Mouse (Mus musculus): Measurements from ENCODE around the gene Strbp. TPM values are rescaled to one million over a fixed set of nuclear protein-coding genes. Genes with fewer than 3 reads are reported as not detected.

Strbp gene
- total and polyA plus RNA-seq, 3 experiments = 38.4 to 61.8 (median 48.5) TPM

GRCm38 (mm10) chr2:37689064-37689615 is 14.5 kb downstream of the Strbp start:
- no peak for DNase-seq (ENCODE audit: extremely low read depth)
- TF ChIP-seq CTCF (conservative IDR thresholded peaks at IDR 0.05 in 1 of 2, IDR thresholded peaks at IDR 0.05 in 1 of 2; ENCODE audit: low read depth in 2 of 2, low read length in 2 of 2) (peak in 1 of 2 experiments; percentile 36; a peak in 2 of 4 replicates), NRF1 (IDR thresholded peaks at IDR 0.05; ENCODE audit: low read depth, low read length) (no peak), USF2 (conservative IDR thresholded peaks at IDR 0.05; ENCODE audit: low read depth, low read length) (no peak), EP300 (IDR thresholded peaks at IDR 0.05; ENCODE audit: low read length) (no peak), POLR2A (IDR thresholded peaks at IDR 0.05; ENCODE audit: low read depth, low read length) (no peak)
- H3K4me2 ChIP-seq (ENCODE audit: insufficient read depth, low read depth, poor library complexity, severe bottlenecking) = no peak overlapping the region
- peaks cover 27% of the 10 kb centered on the region for H3K79me2 ChIP-seq (replicated peaks; ENCODE audit: control insufficient read depth, extremely low read depth, insufficient read depth, poor library complexity, severe bottlenecking)
- dilution Hi-C loops (cut with MboI; ENCODE audit: extremely low pct_ligation_motif_present, extremely low pct_unique_long_range_greater_than_20kb, low sequenced_read_pairs) = no loop called here
- H3K9me3 ChIP-seq (replicated peaks; ENCODE audit: low read length) = peaks cover 2% of the 10 kb centered on the region
- H3K27me3 ChIP-seq (replicated peaks) = no peaks in the 10 kb centered on the region
- H3K9ac ChIP-seq (ENCODE audit: insufficient read depth, low read depth) = no peak overlapping the region
- H3K4me1 ChIP-seq (ENCODE audit: control insufficient read depth in 1 of 2, insufficient read depth in 2 of 2) = peaks cover 0 to 2% of the 10 kb centered on the region in 2 experiments; a peak in 1 of 4 replicates
- in situ Hi-C loops (cut with MboI; ENCODE audit: low pct_ligation_motif_present, low pct_unique_long_range_greater_than_20kb, low sequenced_read_pairs) = no loop called here
- H3K4me3 ChIP-seq (replicated peaks in 1 of 3; ENCODE audit: low read depth in 2 of 3, low read length in 2 of 3, poor library complexity in 1 of 3) = no peak overlapping the region
- H3K27ac ChIP-seq (ENCODE audit: insufficient read depth, low read depth) = no peak overlapping the region
- H3K36me3 ChIP-seq (replicated peaks in 1 of 2; ENCODE audit: control insufficient read depth in 1 of 2, insufficient read depth in 1 of 2, low read length in 1 of 2) = peaks cover 0 to 6% of the 10 kb centered on the region in 2 experiments

- peaks cover 0 to 2% of the 10 kb centered on the region in 2 experiments; a peak in 1 of 4 replicates for H3K4me1 ChIP-seq (ENCODE audit: control insufficient read depth in 1 of 2, insufficient read depth in 2 of 2)
- H3K9ac ChIP-seq (ENCODE audit: insufficient read depth, low read depth) = no peak overlapping the region
- H3K4me3 ChIP-seq (replicated peaks in 1 of 3; ENCODE audit: low read depth in 2 of 3, low read length in 2 of 3, poor library complexity in 1 of 3) = no peak overlapping the region
- peaks cover 0 to 3% of the 10 kb centered on the region in 2 experiments for H3K36me3 ChIP-seq (replicated peaks in 1 of 2; ENCODE audit: control insufficient read depth in 1 of 2, insufficient read depth in 1 of 2, low read length in 1 of 2)
- H3K9me3 ChIP-seq (replicated peaks; ENCODE audit: low read length) = peaks cover 2% of the 10 kb centered on the region
- peaks cover 25% of the 10 kb centered on the region for H3K79me2 ChIP-seq (replicated peaks; ENCODE audit: control insufficient read depth, extremely low read depth, insufficient read depth, poor library complexity, severe bottlenecking)
- in situ Hi-C loops (cut with MboI; ENCODE audit: low pct_ligation_motif_present, low pct_unique_long_range_greater_than_20kb, low sequenced_read_pairs) (no loop called here), dilution Hi-C loops (cut with MboI; ENCODE audit: extremely low pct_ligation_motif_present, extremely low pct_unique_long_range_greater_than_20kb, low sequenced_read_pairs) (no loop called here)
- no peak overlapping the region for H3K4me2 ChIP-seq (ENCODE audit: insufficient read depth, low read depth, poor library complexity, severe bottlenecking)
- no peak overlapping the region for H3K27ac ChIP-seq (ENCODE audit: insufficient read depth, low read depth)
- TF ChIP-seq POLR2AphosphoS2 (IDR thresholded peaks at IDR 0.05; ENCODE audit: low read depth, low read length) = no peak
- no peak for TF ChIP-seq MAFK (IDR thresholded peaks at IDR 0.05; ENCODE audit: insufficient replicate concordance, low read length)
- no peak for TF ChIP-seq CHD1 (IDR thresholded peaks at IDR 0.05; ENCODE audit: low read depth, low read length)
- no peak for TF ChIP-seq HCFC1 (IDR thresholded peaks at IDR 0.05; ENCODE audit: low read depth, low read length)
- no peak for TF ChIP-seq JUND (conservative IDR thresholded peaks at IDR 0.05; ENCODE audit: low read depth, low read length)
- TF ChIP-seq MEF2A (IDR thresholded peaks at IDR 0.05; ENCODE audit: borderline replicate concordance, low read depth, low read length) = no peak
- no peak for TF ChIP-seq JUN (IDR thresholded peaks at IDR 0.05; ENCODE audit: insufficient read depth, low read depth, low read length)
- no peak for TF ChIP-seq ETS1 (conservative IDR thresholded peaks at IDR 0.05; ENCODE audit: low read depth, low read length)
- TF ChIP-seq USF1 (IDR thresholded peaks at IDR 0.05; ENCODE audit: low read depth, low read length) = no peak
- no peak for TF ChIP-seq GABPA (IDR thresholded peaks at IDR 0.05; ENCODE audit: insufficient replicate concordance, low read depth, low read length)
- no peak for TF ChIP-seq UBTF (IDR thresholded peaks at IDR 0.05; ENCODE audit: low read depth, low read length)
- TF ChIP-seq SIN3A (IDR thresholded peaks at IDR 0.05; ENCODE audit: low read length) = no peak
- no peak for DNase-seq (ENCODE audit: extremely low read depth)
- H3K27me3 ChIP-seq (replicated peaks) = no peaks in the 10 kb centered on the region
These were observed 16.6 kb downstream of the Strbp start for GRCm38 (mm10) chr2:37687031-37687430.

Data from CH12.LX (cell line).